Mouse (Mus musculus) lung, embryonic 14.5 days (tissue): Measurements from ENCODE around the gene Cspg4. TPM values are rescaled to one million over a fixed set of nuclear protein-coding genes. Genes with fewer than 3 reads are reported as not detected.

ENCODE experiments used
- ATAC-seq: fragments of 200-750 bp; cut with Nextera tagmentation; 2 replicates; pipeline ENCODE4 v1.8.0; 2017; ENCODE audit warnings: mild to moderate bottlenecking, moderate TSS enrichment, moderate library complexity; ENCODE audit not compliant: insufficient read depth
- DNase-seq: peaks from one replicate; pipeline ENCODE4 v3.0.0-alpha.2; 2015
- H3K27ac ChIP-seq: fragments of 300-500 bp; sonication (generic); 2 replicates; pipeline ENCODE4 v1.5.1; 2014; ENCODE audit warnings: low read depth, mild to moderate bottlenecking, moderate library complexity
- H3K27me3 ChIP-seq: fragments of 300-500 bp; sonication (generic); 2 replicates; pipeline ENCODE4 v1.6.1; 2014; ENCODE audit warnings: low read length, control low read depth; ENCODE audit not compliant: insufficient read depth
- H3K36me3 ChIP-seq: fragments of 300-500 bp; sonication (generic); 2 replicates; pipeline ENCODE4 v1.6.1; 2014; ENCODE audit warnings: control low read depth; ENCODE audit not compliant: insufficient read depth
- H3K4me1 ChIP-seq: fragments of 300-500 bp; sonication (generic); 2 replicates; pipeline ENCODE4 v1.6.1; 2014; ENCODE audit warnings: antibody characterized with exemption, control low read depth; ENCODE audit not compliant: insufficient read depth
- H3K4me2 ChIP-seq: fragments of 300-500 bp; sonication (generic); 2 replicates; pipeline ENCODE4 v1.6.1; 2014; ENCODE audit warnings: mild to moderate bottlenecking
- H3K4me3 ChIP-seq: fragments of 300-500 bp; sonication (generic); 2 replicates; pipeline ENCODE4 v1.5.1; 2014; ENCODE audit warnings: low read depth, low read length
- H3K9ac ChIP-seq: fragments of 300-500 bp; sonication (generic); 2 replicates; pipeline ENCODE4 v1.6.1; 2014
- H3K9me3 ChIP-seq: fragments of 300-500 bp; sonication (generic); 2 replicates; pipeline ENCODE4 v1.6.1; 2016; ENCODE audit warnings: low read depth, low read length, control low read depth
- CTCF ChIP-seq: IDR thresholded peaks from 2 replicates; pipeline ENCODE4 v1.5.1; 2016; ENCODE audit warnings: antibody characterized with exemption, low read depth
- WGBS: fragments of 180-500 bp; shearing (Covaris S2); extraction: QIAGEN DNeasy Blood & Tissue Kit; methylation state at CpG from one replicate; pipeline ENCODE4 v1.1.7; 2014; 5-methylcytosine and 5-hydroxymethylcytosine counted together
- polyA plus RNA-seq: library from polyadenylated mRNA; unstranded; fragments of >200 nt; fragmentation: Nextera tagmentation; extraction: Ambion mirVana; gene quantifications from 2 replicates; pipeline ENCODE4 v1.2.1, GENCODE M21; 2014

Cspg4 gene
- polyA plus RNA-seq, 1 experiment from 2014 or later: 13.9 TPM

DNA sequence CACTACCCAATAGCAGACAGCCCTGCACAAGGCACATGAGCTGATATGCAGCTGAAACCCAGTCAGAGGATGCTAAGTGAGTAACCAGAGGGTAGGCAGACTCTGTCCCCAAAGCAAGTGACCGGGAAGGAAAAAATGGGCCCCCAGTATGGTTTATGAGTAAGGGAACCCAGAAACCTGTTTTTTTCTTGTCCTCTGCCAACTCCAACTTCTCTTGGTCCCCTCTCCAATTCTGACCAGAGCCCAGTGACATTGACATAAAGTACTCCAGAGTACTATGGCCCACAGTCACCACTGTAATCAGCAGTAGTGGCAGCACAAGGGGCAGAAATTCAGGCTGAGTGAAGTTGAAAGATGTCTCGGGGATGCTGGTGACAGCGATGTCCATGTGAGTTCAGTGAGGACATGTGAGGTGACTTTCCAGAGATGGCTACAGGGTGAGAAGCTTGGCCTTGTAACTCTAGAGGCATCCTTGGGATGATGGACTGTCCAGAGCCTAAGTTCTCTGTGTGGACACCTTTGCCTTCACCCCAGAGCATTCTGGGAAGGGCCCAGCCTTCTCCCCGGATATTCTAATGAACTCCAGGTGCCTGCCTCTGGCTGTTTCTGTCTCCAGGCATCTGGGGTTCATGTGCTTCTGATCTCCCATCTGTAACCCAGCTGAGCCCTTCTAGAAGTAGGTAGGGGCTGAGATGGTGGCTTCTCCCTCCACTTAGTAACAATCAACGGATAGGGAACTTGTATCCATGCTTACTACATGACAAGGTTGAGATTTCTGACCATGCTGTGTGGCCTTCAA is 7.5 kb downstream of the Cspg4 start:
- Histone ChIP-seq H3K27ac (no peak overlapping the region; the same call in 1 of the 2 replicates), H3K4me3 (no peak overlapping the region), H3K9me3 (no peaks in the 10 kb centered on the region), H3K9ac (no peak overlapping the region), H3K4me2 (no peak overlapping the region), H3K4me1 (peaks cover 37% of the 10 kb centered on the region), H3K27me3 (no peaks in the 10 kb centered on the region), H3K36me3 (no peaks in the 10 kb centered on the region)
- ATAC-seq (no peak), DNase-seq (no peak)
- 78% methylated on average over 5 of the region's 5 CpGs for WGBS
- TF ChIP-seq CTCF: no peak

GRCm38 (mm10) chr9:56873097-56873496 is 8.3 kb downstream of the Cspg4 start:
- no peaks in the 10 kb centered on the region for H3K9me3 ChIP-seq
- no peak for ATAC-seq
- no peaks in the 10 kb centered on the region for H3K36me3 ChIP-seq
- no peak overlapping the region for H3K4me3 ChIP-seq
- TF ChIP-seq CTCF: no peak
- H3K27me3 ChIP-seq: no peaks in the 10 kb centered on the region
- DNase-seq: no peak
- H3K9ac ChIP-seq: no peak overlapping the region
- no peak overlapping the region; the same call in 1 of the 2 replicates for H3K27ac ChIP-seq
- H3K4me1 ChIP-seq: peaks cover 31% of the 10 kb centered on the region
- WGBS: 45% methylated on average over 1 of the region's 1 CpGs
- H3K4me2 ChIP-seq: no peak overlapping the region

DNA sequence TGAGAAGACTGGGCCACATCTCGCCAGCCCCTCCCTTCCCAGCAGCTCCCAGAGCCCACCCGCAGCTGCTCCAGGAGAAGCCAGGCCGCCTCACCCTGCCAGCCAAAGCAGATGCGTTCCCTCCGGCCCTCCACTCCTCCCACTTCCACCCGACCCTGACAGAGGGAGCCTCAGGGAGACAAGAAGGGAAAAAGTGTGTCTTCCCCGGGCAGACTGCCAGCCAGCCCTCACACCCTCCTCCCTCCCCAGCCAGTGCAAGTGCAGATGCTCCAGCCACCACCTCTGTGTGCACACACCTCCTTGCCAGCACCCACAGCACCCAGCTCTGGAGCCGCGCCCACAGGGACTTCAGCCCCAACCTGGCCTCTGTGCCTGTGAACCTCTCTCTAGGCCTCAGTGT is 12.0 kb downstream of the Cspg4 start:
- WGBS: 27% methylated on average over 9 of the region's 9 CpGs
- peak; percentile 71 for DNase-seq
- peak; percentile 50; the same call in 1 of the 2 replicates for ATAC-seq
- no peaks in the 10 kb centered on the region for H3K27me3 ChIP-seq
- H3K9ac ChIP-seq: no peak overlapping the region
- H3K4me3 ChIP-seq: no peak overlapping the region
- H3K4me2 ChIP-seq: no peak overlapping the region
- no peak overlapping the region; the same call in 1 of the 2 replicates for H3K27ac ChIP-seq
- no peak for TF ChIP-seq CTCF
- peaks cover 14% of the 10 kb centered on the region; the same call in 1 of the 2 replicates for H3K4me1 ChIP-seq
- no peaks in the 10 kb centered on the region for H3K9me3 ChIP-seq
- no peaks in the 10 kb centered on the region for H3K36me3 ChIP-seq

- Histone ChIP-seq H3K4me2 (no peak overlapping the region), H3K9ac (no peak overlapping the region), H3K9me3 (no peaks in the 10 kb centered on the region), H3K4me1 (peaks cover 14% of the 10 kb centered on the region; the same call in 1 of the 2 replicates), H3K27ac (no peak overlapping the region), H3K36me3 (no peaks in the 10 kb centered on the region), H3K4me3 (no peak overlapping the region), H3K27me3 (no peaks in the 10 kb centered on the region)
- DNase-seq: no peak
- no peak for TF ChIP-seq CTCF
- 78% methylated on average over 5 of the region's 5 CpGs for whole genome bisulfite sequencing
- ATAC-seq: no peak
Observed at GRCm38 (mm10) chr9:56877284-56877683, 12.5 kb downstream of the Cspg4 start.

DNA sequence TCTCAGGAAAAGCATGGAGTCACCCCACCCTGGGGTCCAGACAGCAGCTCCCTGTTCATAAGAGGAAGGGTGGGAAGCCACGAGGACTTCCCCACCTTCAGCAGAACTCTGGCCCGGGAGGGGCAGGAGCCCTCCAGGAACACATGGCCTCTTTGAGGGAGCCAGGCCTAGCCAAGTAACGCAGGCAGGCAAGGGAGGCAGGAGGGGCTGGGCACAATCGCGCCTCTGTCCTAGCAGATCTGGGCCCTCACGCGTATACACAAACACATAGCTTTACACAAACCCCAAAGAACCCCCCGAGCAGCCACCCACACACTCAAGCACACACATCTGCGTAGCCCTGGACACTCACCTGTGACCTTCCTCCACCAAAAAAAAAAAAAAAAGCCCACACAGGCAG is 16.0 kb downstream of the Cspg4 start:
- no peaks in the 10 kb centered on the region for H3K9me3 ChIP-seq
- H3K4me2 ChIP-seq: no peak overlapping the region
- H3K27me3 ChIP-seq: no peaks in the 10 kb centered on the region
- H3K4me1 ChIP-seq: peaks cover 20% of the 10 kb centered on the region; the same call in 1 of the 2 replicates
- no peak overlapping the region for H3K4me3 ChIP-seq
- DNase-seq (peak; percentile 31), ATAC-seq (no peak)
- no peak for TF ChIP-seq CTCF
- 33% methylated on average over 9 of the region's 9 CpGs for WGBS
- peak overlapping the region; percentile 71 for H3K27ac ChIP-seq
- peak overlapping the region; percentile 13; the same call in 1 of the 2 replicates for H3K9ac ChIP-seq
- peaks cover 3% of the 10 kb centered on the region; the same call in 1 of the 2 replicates for H3K36me3 ChIP-seq

DNA sequence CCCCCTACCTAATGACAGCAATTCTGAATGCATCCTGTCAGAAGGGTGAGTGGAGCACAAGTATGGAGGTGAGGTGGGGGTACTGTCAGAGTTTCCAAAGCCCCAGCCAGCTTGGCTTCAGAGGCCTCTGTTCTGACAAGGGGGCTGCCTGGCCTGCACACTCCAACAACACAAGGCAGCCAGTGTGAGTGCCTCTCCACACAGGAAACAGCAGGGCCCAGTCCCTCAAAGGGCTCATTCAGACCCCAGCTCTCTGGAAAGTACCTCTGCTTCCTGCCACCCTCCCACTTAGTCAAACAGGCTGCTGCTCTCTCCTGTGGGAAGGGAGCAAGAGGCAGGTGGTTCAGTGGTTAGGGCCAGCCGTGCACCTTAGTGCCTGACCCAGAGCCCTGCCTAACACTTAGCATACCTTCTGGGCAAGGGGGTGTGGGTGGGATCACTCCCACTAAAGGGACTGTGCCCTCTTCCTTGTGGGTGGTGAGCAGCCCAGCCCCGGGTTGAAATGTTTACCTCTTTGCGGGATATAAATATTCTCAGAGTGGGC is 16.8 kb downstream of the Cspg4 start:
- peak overlapping the region; percentile 71; the same call in 1 of the 2 replicates for H3K27ac ChIP-seq
- DNase-seq (peak; percentile 56), ATAC-seq (peak; percentile 65; the same call in 1 of the 2 replicates)
- WGBS: 42% methylated on average over 3 of the region's 3 CpGs
- H3K36me3 ChIP-seq: peaks cover 11% of the 10 kb centered on the region; the same call in 1 of the 2 replicates
- H3K9me3 ChIP-seq: no peaks in the 10 kb centered on the region
- no peak for TF ChIP-seq CTCF
- H3K27me3 ChIP-seq: no peaks in the 10 kb centered on the region
- peaks cover 20% of the 10 kb centered on the region; the same call in 1 of the 2 replicates for H3K4me1 ChIP-seq
- no peak overlapping the region for H3K9ac ChIP-seq
- H3K4me2 ChIP-seq: no peak overlapping the region
- H3K4me3 ChIP-seq: no peak overlapping the region

GRCm38 (mm10) chr9:56882283-56882682 is 17.4 kb downstream of the Cspg4 start:
- Histone ChIP-seq H3K4me2 (no peak overlapping the region), H3K27ac (peak overlapping the region; percentile 28), H3K4me1 (peaks cover 15% of the 10 kb centered on the region; the same call in 1 of the 2 replicates), H3K9me3 (no peaks in the 10 kb centered on the region), H3K27me3 (no peaks in the 10 kb centered on the region), H3K4me3 (no peak overlapping the region), H3K9ac (no peak overlapping the region), H3K36me3 (peaks cover 16% of the 10 kb centered on the region; the same call in 1 of the 2 replicates)
- DNase-seq: peak; percentile 31
- no peak for ATAC-seq
- TF ChIP-seq CTCF: no peak
- WGBS: 59% methylated on average over 4 of the region's 4 CpGs
